Mouse (Mus musculus) neural tube, embryonic 15.5 days (tissue): ENCODE results near the gene Gm14412. TPM values are rescaled to one million over a fixed set of nuclear protein-coding genes. Genes with fewer than 3 reads are reported as not detected.
"Not testable (repeated sequence)": the region's sequence is repeated elsewhere in the genome, so short reads cannot be mapped to it uniquely, and the experiment has no call there.

Experiments
- ATAC-seq: fragments of 200-750 bp; cut with Nextera tagmentation; 2 replicates; pipeline ENCODE4 v1.8.0; 2017; ENCODE audit warnings: mild to moderate bottlenecking, moderate TSS enrichment, moderate library complexity; ENCODE audit not compliant: low FRiP score
- H3K27ac ChIP-seq: fragments of 300-500 bp; sonication (generic); replicated peaks from 2 replicates; pipeline ENCODE4 v1.5.1; 2015; ENCODE audit warnings: mild to moderate bottlenecking, inconsistent platforms
- H3K27me3 ChIP-seq: fragments of 300-500 bp; sonication (generic); replicated peaks from 2 replicates; pipeline ENCODE4 v1.6.1; 2015; ENCODE audit warnings: inconsistent platforms
- H3K36me3 ChIP-seq: fragments of 300-500 bp; sonication (generic); 2 replicates; pipeline ENCODE4 v1.6.1; 2015; ENCODE audit warnings: inconsistent platforms
- H3K4me1 ChIP-seq: fragments of 300-500 bp; sonication (generic); 2 replicates; pipeline ENCODE4 v1.6.1; 2015; ENCODE audit warnings: inconsistent platforms
- H3K4me2 ChIP-seq: fragments of 300-500 bp; sonication (generic); 2 replicates; pipeline ENCODE4 v1.6.1; 2015; ENCODE audit warnings: inconsistent platforms, mild to moderate bottlenecking, moderate library complexity
- H3K4me3 ChIP-seq: fragments of 300-500 bp; sonication (generic); replicated peaks from 2 replicates; pipeline ENCODE4 v1.5.1; 2015; ENCODE audit warnings: mild to moderate bottlenecking, inconsistent platforms
- H3K9ac ChIP-seq: fragments of 300-500 bp; sonication (generic); replicated peaks from 2 replicates; pipeline ENCODE4 v1.6.1; 2015; ENCODE audit warnings: mild to moderate bottlenecking, inconsistent platforms
- H3K9me3 ChIP-seq: fragments of 300-500 bp; sonication (generic); replicated peaks from 2 replicates; pipeline ENCODE4 v1.6.1; 2016; ENCODE audit warnings: inconsistent platforms
- WGBS: fragments of 180-500 bp; shearing (Covaris S2); methylation state at CpG from one replicate; pipeline ENCODE4 v1.1.7; 2015; ENCODE audit warnings: mixed read lengths; 5-methylcytosine and 5-hydroxymethylcytosine counted together
- polyA plus RNA-seq: library from polyadenylated mRNA; unstranded; fragments of >200 nt; fragmentation: Nextera tagmentation; extraction: Ambion mirVana; gene quantifications from 2 replicates; pipeline ENCODE4 v1.2.1, GENCODE M21; 2015

Gm14412 gene
- polyA plus RNA-seq = 0.11 and 0.35 TPM in 2 replicates

- H3K4me2 ChIP-seq, H3K4me3 ChIP-seq, H3K9ac ChIP-seq, H3K9me3 ChIP-seq, H3K4me1 ChIP-seq, ATAC-seq, H3K36me3 ChIP-seq, H3K27ac ChIP-seq, H3K27me3 ChIP-seq: not testable (repeated sequence)
- WGBS = 91% methylated on average over 2 of the region's 2 CpGs
These were observed at the start of gene Gm14412 for GRCm38 (mm10) chr2:177324257-177324733. Gm14412 (minus strand) TSS chr2:177324307.

DNA sequence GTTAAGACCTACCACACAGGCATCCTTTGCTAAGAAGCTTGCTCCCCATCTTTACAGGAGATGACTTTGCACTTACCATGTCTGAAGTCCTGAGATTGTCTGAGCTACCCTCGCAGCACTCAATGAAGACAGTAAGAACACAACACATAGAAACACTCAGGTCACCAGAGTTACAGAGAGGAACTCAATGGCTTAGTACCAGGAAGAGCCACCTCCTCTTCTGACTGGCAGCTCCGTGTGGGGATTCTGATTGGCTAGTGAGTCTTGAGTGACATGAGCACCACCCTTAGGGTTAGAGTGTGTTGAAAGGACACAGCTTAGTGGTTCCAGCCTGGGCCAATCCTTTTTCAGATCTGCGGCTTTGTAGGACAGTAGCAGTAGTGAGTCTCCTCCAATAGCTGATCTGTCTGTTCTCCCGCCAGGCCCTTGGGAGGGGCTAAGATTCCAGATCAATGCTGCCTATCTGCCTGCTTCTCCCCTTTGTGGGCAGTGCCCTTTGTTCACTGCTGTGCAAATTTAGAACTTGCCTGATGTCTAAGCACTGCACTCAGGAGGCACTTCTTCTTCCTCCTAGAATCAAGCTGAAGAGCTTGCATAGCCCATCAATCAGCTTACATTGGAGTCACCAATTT lies 5.7 kb upstream of the Gm14412 start:
- H3K9ac ChIP-seq, H3K4me1 ChIP-seq, H3K4me2 ChIP-seq, H3K27me3 ChIP-seq, H3K36me3 ChIP-seq, H3K9me3 ChIP-seq, H3K4me3 ChIP-seq, H3K27ac ChIP-seq, ATAC-seq: not testable (repeated sequence)
- 81% methylated on average over 4 of the region's 4 CpGs for WGBS

DNA sequence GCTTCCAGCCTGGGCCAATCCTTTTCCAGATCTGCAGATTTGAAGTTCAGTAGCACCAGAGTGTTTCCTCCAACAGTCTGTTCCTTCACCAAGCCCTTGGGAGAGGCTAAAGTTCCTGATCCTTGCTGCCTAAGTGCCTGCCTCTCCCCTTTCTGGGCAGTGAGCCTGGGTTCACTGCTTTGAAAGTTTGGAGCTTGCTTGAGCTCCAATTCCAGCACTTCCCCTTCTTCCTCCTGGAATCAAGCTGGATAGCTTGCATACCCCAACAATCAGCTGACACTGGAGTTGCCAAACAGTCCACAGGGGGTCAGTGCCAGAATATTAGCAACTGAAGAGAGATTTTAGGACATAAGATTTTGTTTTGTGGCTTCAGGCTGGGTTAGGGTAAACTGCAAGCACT lies 2.7 kb downstream of the Gm14412 start:
- H3K4me2 ChIP-seq, H3K27me3 ChIP-seq, H3K4me1 ChIP-seq, H3K27ac ChIP-seq, H3K4me3 ChIP-seq, H3K36me3 ChIP-seq, ATAC-seq, H3K9me3 ChIP-seq, H3K9ac ChIP-seq: not testable (repeated sequence)

GRCm38 (mm10) chr2:177320786-177321320 lies 3.3 kb downstream of the Gm14412 start:
- H3K4me3 ChIP-seq, H3K36me3 ChIP-seq, H3K9me3 ChIP-seq, ATAC-seq, H3K4me2 ChIP-seq, H3K9ac ChIP-seq, H3K27me3 ChIP-seq, H3K4me1 ChIP-seq, H3K27ac ChIP-seq: not testable (repeated sequence)
- 74% methylated on average over 2 of the region's 2 CpGs for WGBS

GRCm38 (mm10) chr2:177318996-177319395 lies 5.1 kb downstream of the Gm14412 start:
- H3K27ac ChIP-seq = no peak overlapping the region
- ATAC-seq = no peak
- H3K4me2 ChIP-seq = no peak overlapping the region
- no peaks in the 10 kb centered on the region for H3K36me3 ChIP-seq
- H3K9ac ChIP-seq = no peak overlapping the region
- 83% methylated on average over 1 of the region's 1 CpGs for WGBS
- peaks cover 12% of the 10 kb centered on the region for H3K9me3 ChIP-seq
- no peak overlapping the region for H3K4me3 ChIP-seq
- no peaks in the 10 kb centered on the region for H3K4me1 ChIP-seq
- no peaks in the 10 kb centered on the region for H3K27me3 ChIP-seq

- not testable (repeated sequence) for H3K4me3 ChIP-seq
These were observed 14.5 kb downstream of the Gm14412 start for GRCm38 (mm10) chr2:177309627-177310026.

DNA sequence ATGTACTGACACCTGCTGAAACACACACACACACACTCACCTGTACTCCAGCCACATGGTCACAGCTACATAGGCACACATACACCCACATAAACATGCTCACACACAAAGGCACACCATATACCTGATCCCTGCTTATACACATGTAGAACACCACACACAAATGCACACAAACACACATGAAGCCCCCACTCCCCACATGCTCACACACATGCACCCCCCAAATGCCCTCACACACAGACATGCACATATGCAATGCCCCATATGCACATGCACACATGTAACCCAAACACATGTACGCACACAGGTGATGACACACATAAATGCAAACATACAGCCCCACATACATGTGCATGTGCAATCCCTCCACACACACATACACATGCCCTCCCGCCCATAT lies 19.1 kb downstream of the Gm14412 start:
- not testable (repeated sequence) for H3K4me1 ChIP-seq, H3K27me3 ChIP-seq, H3K27ac ChIP-seq, ATAC-seq, H3K36me3 ChIP-seq, H3K4me2 ChIP-seq, H3K9ac ChIP-seq, H3K4me3 ChIP-seq, H3K9me3 ChIP-seq
- no CpG with 5 or more reads among the region's 2 CpGs for WGBS

More at GRCm38 (mm10) chr2:177309627-177310026, 14.5 kb downstream of the Gm14412 start:
- H3K4me2 ChIP-seq, H3K27ac ChIP-seq, H3K36me3 ChIP-seq, H3K9me3 ChIP-seq, H3K9ac ChIP-seq, H3K27me3 ChIP-seq, ATAC-seq, H3K4me1 ChIP-seq: not testable (repeated sequence)
- WGBS = 96% methylated on average over 4 of the region's 4 CpGs

DNA sequence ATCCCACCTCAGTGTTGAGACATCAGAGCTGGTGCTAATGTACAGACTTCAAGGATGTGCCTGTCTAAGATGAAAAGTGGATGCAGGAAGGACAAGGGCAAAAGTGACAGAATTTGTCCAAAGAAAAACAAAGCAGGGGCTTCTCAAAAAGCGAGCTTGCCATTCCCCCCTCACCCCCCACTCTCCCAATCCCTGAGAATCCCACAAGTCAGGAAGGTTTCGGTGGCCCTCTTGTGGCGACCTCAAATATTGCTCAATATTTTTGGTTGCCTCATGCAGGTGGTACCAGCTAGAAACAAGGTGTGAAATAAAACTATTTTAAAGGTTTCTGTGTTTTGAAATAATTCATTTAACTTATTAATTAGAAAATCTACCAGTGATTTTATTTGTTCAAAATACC lies 40.4 kb downstream of the Gm14412 start:
- not testable (repeated sequence) for H3K9me3 ChIP-seq, H3K4me1 ChIP-seq, H3K27ac ChIP-seq, H3K27me3 ChIP-seq, H3K4me2 ChIP-seq, ATAC-seq, H3K4me3 ChIP-seq, H3K9ac ChIP-seq, H3K36me3 ChIP-seq
- 29% methylated on average over 3 of the region's 3 CpGs for WGBS

DNA sequence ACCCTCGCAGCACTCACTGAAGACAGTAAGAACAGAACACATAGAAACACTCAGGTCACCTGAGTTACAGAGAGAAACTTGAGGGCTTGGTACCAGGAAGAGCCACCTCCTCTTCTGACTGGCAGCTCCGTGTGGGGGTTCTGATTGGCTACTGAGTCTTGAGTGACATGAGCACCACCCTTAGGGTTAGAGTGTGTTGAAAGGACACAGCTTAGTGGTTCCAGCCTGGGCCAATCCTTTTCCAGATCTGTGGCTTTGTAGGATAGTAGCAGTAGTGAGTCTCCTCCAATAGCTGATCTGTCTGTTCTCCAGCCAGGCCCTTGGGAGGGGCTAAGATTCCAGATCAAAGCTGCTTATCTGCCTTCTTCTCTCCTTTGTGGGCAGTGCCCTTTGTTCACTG lies 46.4 kb downstream of the Gm14412 start:
- not testable (repeated sequence) for ATAC-seq, H3K9me3 ChIP-seq, H3K9ac ChIP-seq, H3K4me3 ChIP-seq, H3K36me3 ChIP-seq, H3K4me2 ChIP-seq, H3K27ac ChIP-seq, H3K4me1 ChIP-seq, H3K27me3 ChIP-seq
- 76% methylated on average over 2 of the region's 2 CpGs for WGBS

- ATAC-seq, H3K4me3 ChIP-seq, H3K9me3 ChIP-seq, H3K27me3 ChIP-seq, H3K9ac ChIP-seq, H3K4me2 ChIP-seq, H3K4me1 ChIP-seq, H3K36me3 ChIP-seq, H3K27ac ChIP-seq: not testable (repeated sequence)
- whole genome bisulfite sequencing = 79% methylated on average over 2 of the region's 2 CpGs
These were observed 51.9 kb downstream of the Gm14412 start for GRCm38 (mm10) chr2:177272237-177272636.

DNA sequence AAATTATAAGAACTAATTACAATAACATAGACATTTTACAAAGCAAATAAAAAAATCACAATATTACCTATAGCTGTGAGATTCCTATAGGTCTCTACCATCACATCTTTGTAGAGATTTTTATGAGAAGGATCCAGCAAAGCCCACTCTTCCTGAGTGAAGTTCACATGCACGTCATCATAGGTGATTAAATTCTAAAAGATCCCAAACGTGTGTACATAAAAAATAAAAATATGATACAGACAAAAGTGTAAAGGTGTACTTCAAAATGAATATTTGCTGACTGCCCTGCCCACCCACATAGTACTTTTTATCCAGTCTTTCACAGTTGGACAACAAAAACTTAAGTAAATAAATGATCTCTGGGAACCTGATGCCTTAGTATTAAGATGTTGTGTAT lies 57.2 kb downstream of the Gm14412 start, which contains the start of gene Gm14409:
TSS of gene Gm14409 (minus strand) at position 101 of the 400 bp plus-strand sequence.
- not testable (repeated sequence) for H3K4me2 ChIP-seq, H3K36me3 ChIP-seq, H3K4me3 ChIP-seq, H3K27me3 ChIP-seq, H3K9me3 ChIP-seq, H3K4me1 ChIP-seq, H3K27ac ChIP-seq, ATAC-seq, H3K9ac ChIP-seq
- no CpG with 5 or more reads among the region's 2 CpGs for WGBS
